9 mouse cellular contexts compared by ENCODE assay signal in genomic region chr11:88291688-88292087, GRCm38 (mm10). TPM values are rescaled to one million over a fixed set of nuclear protein-coding genes. Genes with fewer than 3 reads are reported as not detected.
DNase-seq lines count a peak whose midpoint lies in the region; ATAC-seq lines count a peak whose summit lies in the region.
"Had no signal": no experiment of that assay in that cellular context is flagged by ENCODE, and none has a peak within 500 bp of the region (broad histone marks: within the 10 kb centered on the region; RNA-seq: fewer than 3 reads in every experiment).

No protein-coding gene starts in this region.

- no peak overlapping the region for H3K4me2 ChIP-seq in hindbrain, embryonic 11.5 days (replicated peaks; ENCODE audit: low read depth, low read length)
- H3K4me2 ChIP-seq in hindbrain, embryonic 16.5 days (ENCODE audit: low read length), result no peak overlapping the region

- WGBS in hindbrain, embryonic 11.5 days, result 46% methylated on average over 4 of the region's 4 CpGs
- 32% methylated on average over 4 of the region's 4 CpGs for WGBS in hindbrain, embryonic 16.5 days
- WGBS in embryonic facial prominence, embryonic 10.5 days, result 40% methylated on average over 4 of the region's 4 CpGs

- no peaks in the 10 kb centered on the region; the same call in 1 of the 2 replicates for H3K27me3 ChIP-seq in hindbrain, embryonic 11.5 days (ENCODE audit: control insufficient read depth, insufficient read depth, low read length)
- no peaks in the 10 kb centered on the region for H3K27me3 ChIP-seq in hindbrain, embryonic 16.5 days (replicated peaks; ENCODE audit: control insufficient read depth, insufficient read depth, low read length)
- peaks cover 59% of the 10 kb centered on the region for H3K27me3 ChIP-seq in embryonic facial prominence, embryonic 10.5 days (replicated peaks; ENCODE audit: low read depth, poor library complexity, severe bottlenecking)

- no peak overlapping the region for H3K9ac ChIP-seq in hindbrain, embryonic 11.5 days (ENCODE audit: low read depth, low read length)
- no peak overlapping the region for H3K9ac ChIP-seq in hindbrain, embryonic 16.5 days (ENCODE audit: low read depth, low read length)

- DNase-seq in adrenal gland, adult (ENCODE audit: inconsistent age in 2 of 2, low spot score in 1 of 2), result peak; percentile 37 to 75
- DNase-seq in adrenal gland, adult 8-10 months, result no peak
- DNase-seq in hindbrain, embryonic 11.5 days (ENCODE audit: low spot score), result peak; percentile 62
- peak; percentile 49 for DNase-seq in 3T3-L1 (ENCODE audit: low read depth, low spot score)
- no peak for DNase-seq in embryonic facial prominence, embryonic 10.5 days (ENCODE audit: low spot score)
- DNase-seq in ovary, postnatal 14 days (ENCODE audit: low spot score), result no peak
- no peak for DNase-seq in thymus, postnatal 0 days (ENCODE audit: low spot score)

- no peaks in the 10 kb centered on the region for H3K36me3 ChIP-seq in hindbrain, embryonic 11.5 days (ENCODE audit: control insufficient read depth, insufficient read depth, low read length)
- H3K36me3 ChIP-seq in hindbrain, embryonic 16.5 days (ENCODE audit: control insufficient read depth, insufficient read depth, low read length), result no peaks in the 10 kb centered on the region
- H3K36me3 ChIP-seq in embryonic facial prominence, embryonic 10.5 days (replicated peaks), result no peaks in the 10 kb centered on the region

- H3K27ac ChIP-seq in hindbrain, embryonic 11.5 days (ENCODE audit: low read depth, low read length), result no peak overlapping the region
- H3K27ac ChIP-seq in hindbrain, embryonic 16.5 days (ENCODE audit: low read depth, low read length), result no peak overlapping the region
- H3K27ac ChIP-seq in embryonic facial prominence, embryonic 10.5 days (replicated peaks), result peak overlapping the region; percentile 15; the same call in 1 of the 2 replicates

- H3K4me1 ChIP-seq in hindbrain, embryonic 11.5 days (replicated peaks; ENCODE audit: control insufficient read depth, insufficient read depth, low read length), result peaks cover 12% of the 10 kb centered on the region
- H3K4me1 ChIP-seq in hindbrain, embryonic 16.5 days (ENCODE audit: control insufficient read depth, insufficient read depth, low read depth, low read length), result peaks cover 18% of the 10 kb centered on the region
- H3K4me1 ChIP-seq in embryonic facial prominence, embryonic 10.5 days, result peaks cover 58% of the 10 kb centered on the region

- ATAC-seq in hindbrain, embryonic 11.5 days (ENCODE audit: low FRiP score), result no peak
- ATAC-seq in hindbrain, embryonic 16.5 days, result no peak

- no peaks in the 10 kb centered on the region for H3K9me3 ChIP-seq in hindbrain, embryonic 11.5 days (ENCODE audit: control insufficient read depth, low read length)
- no peaks in the 10 kb centered on the region for H3K9me3 ChIP-seq in hindbrain, embryonic 16.5 days (ENCODE audit: control insufficient read depth, low read length)
- H3K9me3 ChIP-seq in embryonic facial prominence, embryonic 10.5 days, result no peaks in the 10 kb centered on the region

- no peak overlapping the region for H3K4me3 ChIP-seq in hindbrain, embryonic 11.5 days (ENCODE audit: low read depth, low read length)
- H3K4me3 ChIP-seq in hindbrain, embryonic 16.5 days (ENCODE audit: low read length), result no peak overlapping the region
- no peak overlapping the region for H3K4me3 ChIP-seq in embryonic facial prominence, embryonic 10.5 days

RNA-seq across cellular contexts. Expression of gene Ccdc182, which starts 2.2 kb away (rescaled TPM):
- total RNA-seq in adrenal gland, adult 8-10 months (2022), result under 1 TPM in 1 of 4 experiments, not detected in 3; 0.40 TPM
- 9.8 and 10.0 TPM in 2 replicates for polyA plus RNA-seq in hindbrain, embryonic 11.5 days (2014; fragmentation: Nextera tagmentation; extraction: Ambion mirVana)
- polyA plus RNA-seq in hindbrain, embryonic 16.5 days (2015; fragmentation: Nextera tagmentation; extraction: Ambion mirVana), result 0.13 TPM in 1 of 2 replicates, not detected in the other
- polyA plus RNA-seq in embryonic facial prominence, embryonic 10.5 days (2016; fragmentation: Nextera tagmentation; extraction: Ambion mirVana), result 1.7 and 3.6 TPM in 2 replicates
- not detected in 2 replicates for polyA plus RNA-seq in thymus, postnatal 0 days (2015; fragmentation: Nextera tagmentation; extraction: Ambion mirVana)
- total RNA-seq: layer of hippocampus, postnatal 14 days had no signal

Comparison
In these comparisons a context has a peak if more than half of its experiments do, and no peak if none do; other contexts are left out.
1. DNase-seq: peak in adrenal gland, adult (2 of 2), hindbrain, embryonic 11.5 days (single experiment) and 3T3-L1 (single experiment); none in adrenal gland, adult 8-10 months (single experiment), embryonic facial prominence, embryonic 10.5 days (single experiment), ovary, postnatal 14 days (single experiment) and thymus, postnatal 0 days (single experiment).